Mouse (Mus musculus) lung, adult 2 months (tissue): Measurements from ENCODE around the gene Hspbap1. TPM values are rescaled to one million over a fixed set of nuclear protein-coding genes. Genes with fewer than 3 reads are reported as not detected.

Experiments
- DNase-seq: peaks from one replicate; pipeline ENCODE4 v3.0.0; 2022
- H3K4me1 ChIP-seq: fragments of 200-500 bp; 2 replicates; pipeline ENCODE4 v1.6.1; 2011; ENCODE audit warnings: low read length; ENCODE audit not compliant: control insufficient read depth, insufficient read depth
- H3K4me3 ChIP-seq: fragments of 200-500 bp; replicated peaks from 2 replicates; pipeline ENCODE3; 2011; ENCODE audit warnings: low read depth, mild to moderate bottlenecking, control low read depth, low read length; ENCODE audit errors: extremely low read depth
- CTCF ChIP-seq: fragments of 200-500 bp; IDR thresholded peaks from 2 replicates; pipeline ENCODE4 v1.5.1; 2011; ENCODE audit warnings: mild to moderate bottlenecking, low read length, control low read depth; ENCODE audit not compliant: insufficient read depth
- POLR2A ChIP-seq: fragments of 200-500 bp; IDR thresholded peaks from 2 replicates; pipeline ENCODE4 v1.6.1; 2011; ENCODE audit warnings: low read depth, mild to moderate bottlenecking, control low read depth, low read length, borderline replicate concordance; ENCODE audit errors: extremely low read depth
- WGBS: fragments of 180-500 bp; shearing (Covaris S2); methylation state at CpG from one replicate; pipeline ENCODE4 v1.1.7; 2018; 5-methylcytosine and 5-hydroxymethylcytosine counted together
- polyA plus RNA-seq: library from polyadenylated mRNA; depleted of rRNA; stranded (reverse); fragments of >200 nt; gene quantifications from 2 replicates; pipeline ENCODE4 v1.2.3, GENCODE M21; 2012

Hspbap1 gene
- polyA plus RNA-seq, 1 experiment, result 5.8 TPM

DNA sequence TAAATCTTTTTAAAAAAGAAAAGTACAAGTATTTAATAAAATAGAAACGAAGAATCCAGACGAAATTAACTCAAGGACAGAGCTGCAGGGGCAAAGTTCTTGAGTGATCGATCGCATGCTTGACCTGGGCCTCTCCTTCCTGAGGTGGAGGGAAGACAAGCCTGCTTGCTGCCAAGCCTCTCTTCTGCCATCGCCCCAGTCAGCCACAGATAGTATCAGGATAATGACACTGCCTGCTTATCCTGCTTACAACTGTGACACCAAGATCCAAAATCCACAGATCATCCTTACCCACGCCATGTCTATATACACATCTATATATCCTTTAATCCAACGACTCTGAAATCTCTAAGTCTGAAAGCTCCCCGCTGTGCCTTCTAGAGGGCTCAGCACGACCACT is 13.5 kb upstream of the Hspbap1 start:
- Histone ChIP-seq H3K4me3 (no peak overlapping the region), H3K4me1 (peaks cover 5% of the 10 kb centered on the region)
- 85% methylated on average over 9 of the region's 9 CpGs for WGBS
- DNase-seq, result no peak
- TF ChIP-seq CTCF (no peak), POLR2A (no peak)

DNA sequence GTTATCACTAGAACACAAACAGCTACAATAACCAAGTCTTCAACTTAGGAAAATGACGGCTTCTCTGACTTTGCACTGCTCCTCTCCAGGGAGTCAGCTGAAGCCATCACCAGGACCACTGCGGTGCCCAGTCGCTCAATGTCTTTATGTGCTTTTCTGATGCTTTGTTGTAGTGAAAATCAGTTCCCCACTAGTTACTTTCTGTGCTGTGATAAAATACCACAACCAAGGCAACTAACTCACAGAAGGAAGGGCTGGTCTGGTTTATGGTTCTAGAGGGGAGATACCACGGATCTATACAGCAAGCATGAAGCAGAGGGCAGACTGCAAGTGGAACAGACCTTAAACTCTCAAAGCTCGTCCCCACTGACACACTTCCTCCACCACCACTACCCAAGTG is 10.8 kb upstream of the Hspbap1 start:
- TF ChIP-seq POLR2A, result no peak
- TF ChIP-seq CTCF, result no peak
- 84% methylated on average over 5 of the region's 5 CpGs for WGBS
- DNase-seq, result no peak
- Histone ChIP-seq H3K4me3 (no peak overlapping the region), H3K4me1 (peaks cover 7% of the 10 kb centered on the region)

DNA sequence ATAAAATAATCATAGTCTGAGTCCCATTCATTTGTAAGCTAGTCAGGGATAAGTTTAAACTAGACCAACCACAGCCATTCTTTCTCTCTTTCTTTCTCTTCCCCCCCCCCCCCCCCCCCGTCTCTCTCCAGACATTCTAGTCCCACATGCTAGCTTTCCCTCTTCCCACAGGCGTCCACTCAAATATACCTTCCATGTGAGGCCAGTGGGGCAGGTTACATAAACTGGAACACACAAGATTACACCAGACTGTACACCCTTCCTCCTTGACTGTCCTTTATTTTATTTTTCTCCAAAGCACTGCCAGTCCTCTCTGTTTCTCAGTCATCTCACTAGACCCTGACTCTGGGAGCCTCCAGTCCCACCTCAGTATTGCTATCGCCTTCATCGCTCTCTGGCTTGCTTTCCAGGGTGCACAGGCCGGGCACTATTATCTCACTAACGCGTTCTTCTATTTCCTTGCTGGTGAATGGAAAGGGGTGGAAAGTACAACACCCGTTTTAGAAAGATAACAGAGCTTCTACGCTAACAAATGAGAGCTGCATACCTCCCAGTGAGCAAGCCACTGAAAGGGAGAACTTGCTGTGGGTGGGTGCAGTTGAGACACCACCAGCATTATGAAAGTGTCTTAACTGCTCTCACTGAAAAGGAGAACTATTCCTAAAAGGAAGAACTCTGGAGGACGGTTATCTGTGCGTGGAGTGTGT is 6.4 kb upstream of the Hspbap1 start:
- WGBS, result 72% methylated on average over 11 of the region's 11 CpGs
- DNase-seq, result no peak

DNA sequence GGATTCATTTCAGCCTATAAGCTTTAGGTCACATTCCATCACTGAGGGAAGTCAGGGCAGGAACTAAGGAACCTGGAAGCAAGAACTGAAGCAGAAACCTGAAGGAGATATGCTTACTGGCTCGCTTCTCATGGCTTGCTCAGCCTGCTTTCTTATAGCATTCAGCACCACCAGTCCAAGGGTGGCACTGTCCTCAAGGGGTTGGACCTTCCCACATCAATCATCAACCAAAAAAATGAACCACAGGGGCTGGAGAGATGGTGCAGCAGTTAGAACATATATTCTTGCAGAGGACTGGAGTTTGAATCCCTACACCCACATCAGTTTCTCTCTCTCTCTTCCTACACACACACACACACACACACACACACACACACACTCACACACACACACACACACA is 5.2 kb upstream of the Hspbap1 start:
- peaks cover 7% of the 10 kb centered on the region; the same call in 1 of the 2 replicates for H3K4me1 ChIP-seq
- H3K4me3 ChIP-seq, result no peak overlapping the region
- DNase-seq, result no peak
- TF ChIP-seq POLR2A (no peak), CTCF (no peak)
- WGBS, result 71% methylated on average over 1 of the region's 1 CpGs

More for the DNA sequence above, 6.4 kb upstream of the Hspbap1 start:
- H3K4me1 ChIP-seq, result peaks cover 7% of the 10 kb centered on the region; the same call in 1 of the 2 replicates
- no peak overlapping the region for H3K4me3 ChIP-seq
- no peak for TF ChIP-seq CTCF
- no peak for TF ChIP-seq POLR2A

DNA sequence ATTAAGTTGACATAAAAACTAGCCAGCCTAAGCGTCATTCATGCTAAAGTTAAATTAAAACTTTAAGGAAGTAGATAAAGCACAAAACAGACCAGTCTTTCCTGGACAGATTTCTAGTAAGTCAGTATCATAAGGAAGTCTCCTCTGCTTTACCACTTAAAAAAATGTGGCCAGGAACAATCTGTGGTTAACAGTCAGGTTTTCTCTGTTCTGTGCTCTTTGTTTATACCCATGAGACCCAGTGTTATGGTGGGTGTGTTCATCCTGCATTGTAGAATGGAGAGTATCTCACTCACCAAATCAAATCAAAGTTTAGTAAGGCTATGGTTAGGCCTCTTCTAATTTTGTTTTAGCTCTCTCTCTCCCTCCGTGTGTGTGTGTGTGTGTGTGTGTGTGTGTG is 4.7 kb upstream of the Hspbap1 start:
- TF ChIP-seq POLR2A, result no peak
- no peak for TF ChIP-seq CTCF
- WGBS, result 51% methylated on average over 2 of the region's 2 CpGs
- H3K4me1 ChIP-seq, result peaks cover 7% of the 10 kb centered on the region; the same call in 1 of the 2 replicates
- DNase-seq, result no peak
- H3K4me3 ChIP-seq, result no peak overlapping the region

DNA sequence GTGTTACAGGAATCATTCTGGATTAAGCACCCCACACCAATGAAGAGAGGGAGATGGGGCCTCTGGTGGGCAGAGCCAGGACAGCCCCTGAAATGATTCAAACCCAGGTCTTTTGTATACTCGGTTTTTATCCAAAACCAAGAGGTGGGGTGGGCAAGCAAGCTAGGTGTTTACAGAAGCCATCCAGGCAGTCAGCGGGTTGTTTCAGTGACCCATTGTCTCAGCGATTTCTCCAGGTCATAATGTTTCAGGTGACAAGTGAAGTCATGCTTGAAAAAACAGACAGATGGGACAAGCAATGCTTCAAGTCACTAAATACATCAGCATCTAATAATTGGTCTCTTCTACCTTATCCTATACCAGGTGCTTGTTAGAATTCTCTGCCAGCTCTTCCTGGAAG is 3.8 kb upstream of the Hspbap1 start:
- TF ChIP-seq POLR2A (no peak), CTCF (no peak)
- DNase-seq, result no peak
- Histone ChIP-seq H3K4me3 (no peak overlapping the region), H3K4me1 (peaks cover 7% of the 10 kb centered on the region; the same call in 1 of the 2 replicates)
- WGBS, result 79% methylated on average over 3 of the region's 3 CpGs

DNA sequence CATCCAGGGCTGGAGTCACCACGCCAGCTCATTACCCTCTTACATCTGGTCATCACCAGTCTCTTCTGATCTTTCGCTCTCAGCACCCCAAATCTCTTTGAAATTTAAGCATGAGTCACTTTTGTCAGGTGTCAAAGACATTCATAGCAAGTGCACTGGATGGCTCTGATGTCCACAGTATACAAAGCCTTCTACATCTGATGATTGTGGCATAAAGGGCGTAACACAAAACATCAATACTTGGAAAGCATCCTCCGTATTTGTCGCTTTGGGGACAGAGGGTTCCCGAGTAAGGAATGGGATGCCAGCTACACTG is 1.7 kb upstream of the Hspbap1 start:
- no peak for TF ChIP-seq POLR2A
- no peak for TF ChIP-seq CTCF
- 26% methylated on average over 6 of the region's 6 CpGs for WGBS
- peaks cover 7% of the 10 kb centered on the region; the same call in 1 of the 2 replicates for H3K4me1 ChIP-seq
- peak overlapping the region; percentile 94 for H3K4me3 ChIP-seq
- DNase-seq, result no peak

DNA sequence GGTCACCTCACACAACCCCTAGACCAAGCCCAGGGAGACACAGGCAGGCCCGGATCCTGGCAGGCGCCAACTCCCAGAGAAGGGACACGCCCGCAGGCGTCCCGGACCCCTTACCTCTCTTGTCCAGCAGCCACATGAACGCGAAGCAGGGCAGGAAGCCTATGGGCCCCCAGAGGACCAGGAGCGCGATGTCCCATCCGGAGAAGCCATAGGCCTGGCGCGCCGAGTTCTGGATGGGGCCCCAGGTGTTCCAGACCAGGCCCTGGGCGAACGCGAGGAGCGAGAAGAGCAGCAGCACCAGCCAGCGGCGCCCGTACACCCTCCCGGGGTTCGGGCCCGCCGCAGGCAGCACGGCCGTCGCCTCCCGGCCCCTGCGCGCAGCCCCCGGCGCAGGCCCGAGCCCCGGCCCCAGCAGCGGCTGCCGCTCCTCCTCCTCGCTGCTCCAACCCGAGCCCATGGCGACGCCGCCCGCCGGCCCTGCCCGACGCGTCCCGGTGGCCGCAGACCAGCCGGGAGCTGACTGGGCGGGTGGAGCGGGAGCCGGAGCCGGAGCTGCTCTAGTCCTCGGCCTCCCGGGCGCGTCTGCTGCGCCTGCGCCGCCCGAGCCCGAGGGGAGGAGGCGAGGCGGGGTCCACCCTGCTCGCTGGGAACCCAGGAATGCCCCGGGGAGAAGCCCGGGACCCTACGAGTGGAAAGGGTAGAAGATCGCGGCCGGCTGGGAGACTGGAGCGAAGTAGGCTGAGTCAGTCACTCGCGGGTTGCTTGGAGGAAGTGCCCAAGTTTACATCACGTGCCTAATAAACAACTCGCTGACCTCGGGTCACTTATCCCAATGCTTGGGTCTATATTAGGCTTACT is 1.2 kb upstream of the Hspbap1 start, which contains the start of gene Dirc2:
TSS of gene Dirc2 (minus strand) at position 572 of the 858 bp plus-strand sequence.
- peak; percentile 81 for DNase-seq
- TF ChIP-seq CTCF (no peak), POLR2A (peak; percentile 46; the same call in 1 of the 2 replicates)
- WGBS, result under 1% methylated on average over 78 of the region's 78 CpGs
- H3K4me1 ChIP-seq, result peaks cover 4% of the 10 kb centered on the region; the same call in 1 of the 2 replicates
- H3K4me3 ChIP-seq, result peak within 1 kb of the TSS; percentile 97

DNA sequence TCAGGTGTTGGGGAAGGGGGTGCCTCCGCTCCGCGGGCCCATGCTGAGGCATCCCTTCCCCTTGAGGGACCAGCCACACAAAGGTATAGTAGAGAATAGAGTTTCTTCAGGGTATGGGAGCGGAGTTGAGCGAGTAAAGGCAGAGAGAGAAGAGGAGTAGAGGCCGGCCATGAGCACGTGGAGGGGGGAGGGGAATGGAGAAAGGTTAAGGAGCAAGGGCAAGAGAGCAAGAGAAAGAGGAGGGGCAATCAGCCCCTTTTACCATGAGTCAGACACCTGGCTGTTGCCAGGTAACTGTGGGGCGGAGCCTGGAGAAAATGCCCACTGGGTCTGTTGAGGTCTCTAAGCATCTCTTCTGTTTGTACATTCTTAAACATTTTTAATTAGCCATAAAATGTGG is 966 bp downstream of the Hspbap1 start:
- H3K4me3 ChIP-seq, result no peak overlapping the region
- WGBS, result 39% methylated on average over 8 of the region's 8 CpGs
- DNase-seq, result no peak
- H3K4me1 ChIP-seq, result peaks cover 4% of the 10 kb centered on the region; the same call in 1 of the 2 replicates
- no peak for TF ChIP-seq CTCF
- no peak for TF ChIP-seq POLR2A
